ENCODE assay signal across 8 mouse cellular contexts in genomic region chr19:37559286-37560079, GRCm38 (mm10). TPM values are rescaled to one million over a fixed set of nuclear protein-coding genes. Genes with fewer than 3 reads are reported as not detected.
DNase-seq lines count a peak whose midpoint lies in the region; ATAC-seq and TF ChIP-seq lines count a peak whose summit lies in the region.

No protein-coding gene starts in this region.

- DNase-seq in lung, adult 18-20 months: no peak
- peak; percentile 68 for DNase-seq in embryo, embryonic 10 days (ENCODE audit: low spot score)
- DNase-seq in hindbrain, postnatal 0 days (ENCODE audit: low spot score): peak; percentile 74
- DNase-seq in liver, embryonic 13.5 days: no peak
- DNase-seq in retina, postnatal 1 day: peak; percentile 73
- no peak for DNase-seq in right cerebral cortex, adult 18-20 months
- DNase-seq in adrenal gland, adult 2 months: no peak

- 0 out of 2 replicates have a peak overlapping the region, but pooled peaks have one; percentile 8 for H3K4me2 ChIP-seq in lung, embryonic 15.5 days
- peak overlapping the region; percentile 39 for H3K4me2 ChIP-seq in hindbrain, postnatal 0 days (ENCODE audit: low read depth, low read length)
- peak overlapping the region; percentile 57 for H3K4me2 ChIP-seq in liver, embryonic 13.5 days

- 29% methylated on average over 9 of the region's 9 CpGs for WGBS in lung, embryonic 15.5 days
- 39% methylated on average over 9 of the region's 9 CpGs for WGBS in hindbrain, postnatal 0 days
- WGBS in liver, embryonic 13.5 days (ENCODE audit: insufficient replicate concordance): 12% methylated on average over 9 of the region's 9 CpGs

- H3K4me3 ChIP-seq in lung, embryonic 15.5 days: no peak overlapping the region
- H3K4me3 ChIP-seq in hindbrain, postnatal 0 days (ENCODE audit: low read length): no peak overlapping the region
- H3K4me3 ChIP-seq in liver, embryonic 13.5 days (replicated peaks): peak overlapping the region; percentile 16

- no peaks in the 10 kb centered on the region for H3K27me3 ChIP-seq in lung, embryonic 15.5 days
- no peaks in the 10 kb centered on the region for H3K27me3 ChIP-seq in hindbrain, postnatal 0 days (ENCODE audit: insufficient read depth, low read length)
- H3K27me3 ChIP-seq in liver, embryonic 13.5 days: no peaks in the 10 kb centered on the region

- H3K4me1 ChIP-seq in lung, embryonic 15.5 days: peaks cover 28% of the 10 kb centered on the region
- H3K4me1 ChIP-seq in hindbrain, postnatal 0 days (ENCODE audit: insufficient read depth, low read length): peaks cover 4% of the 10 kb centered on the region; the same call in 1 of the 2 replicates
- peaks cover 84% of the 10 kb centered on the region for H3K4me1 ChIP-seq in liver, embryonic 13.5 days (replicated peaks)

- H3K9me3 ChIP-seq in lung, embryonic 15.5 days: no peaks in the 10 kb centered on the region
- no peaks in the 10 kb centered on the region for H3K9me3 ChIP-seq in hindbrain, postnatal 0 days (ENCODE audit: low read length)
- H3K9me3 ChIP-seq in liver, embryonic 13.5 days (replicated peaks): no peaks in the 10 kb centered on the region

- H3K36me3 ChIP-seq in lung, embryonic 15.5 days: no peaks in the 10 kb centered on the region
- H3K36me3 ChIP-seq in hindbrain, postnatal 0 days (ENCODE audit: insufficient read depth, low read length): no peaks in the 10 kb centered on the region
- 0 out of 2 replicates have a peak, but pooled peaks cover under 1% of the 10 kb centered on the region for H3K36me3 ChIP-seq in liver, embryonic 13.5 days

- no peak for ATAC-seq in lung, embryonic 15.5 days (ENCODE audit: borderline replicate concordance, extremely low read depth, low FRiP score, low TSS enrichment)
- peak; percentile 70 for ATAC-seq in hindbrain, postnatal 0 days
- peak; percentile 21; the same call in 1 of the 2 replicates for ATAC-seq in liver, embryonic 13.5 days (ENCODE audit: low read depth)

- H3K27ac ChIP-seq in lung, embryonic 15.5 days: no peak overlapping the region
- no peak overlapping the region for H3K27ac ChIP-seq in hindbrain, postnatal 0 days
- H3K27ac ChIP-seq in liver, embryonic 13.5 days: peak overlapping the region; percentile 88

- no peak overlapping the region for H3K9ac ChIP-seq in lung, embryonic 15.5 days
- no peak overlapping the region for H3K9ac ChIP-seq in hindbrain, postnatal 0 days (replicated peaks; ENCODE audit: low read length)
- H3K9ac ChIP-seq in liver, embryonic 13.5 days: peak overlapping the region; percentile 62

- TF ChIP-seq CTCF in hindbrain, postnatal 0 days (IDR thresholded peaks at IDR 0.05; ENCODE audit: low read depth): peak; percentile 70

RNA-seq across cellular contexts. Expression of gene Exoc6, which starts 9.3 kb away (rescaled TPM):
- 11.6 and 12.8 TPM in 2 replicates for polyA plus RNA-seq in lung, embryonic 15.5 days (2015; fragmentation: Nextera tagmentation; extraction: Ambion mirVana)
- 18.4 and 18.9 TPM in 2 replicates for total RNA-seq in hindbrain, postnatal 0 days (2014; rRNA removed)
- polyA plus RNA-seq in hindbrain, postnatal 0 days (2015; fragmentation: Nextera tagmentation; extraction: Ambion mirVana): 18.6 and 18.8 TPM in 2 replicates
- 34.3 and 41.6 TPM in 2 replicates for polyA plus RNA-seq in liver, embryonic 13.5 days (2015; fragmentation: Nextera tagmentation; extraction: Ambion mirVana)
- total RNA-seq in adrenal gland, adult 2 months (2021): 10 to 100 TPM; 20.5 to 20.9 TPM
- polyA plus RNA-seq in adrenal gland, adult 2 months (2012; rRNA removed): 3.3 and 3.7 TPM in 2 replicates

Comparison
In these comparisons a context has a peak if more than half of its experiments do, and no peak if none do; other contexts are left out.
1. DNase-seq: peak in embryo, embryonic 10 days (single experiment), hindbrain, postnatal 0 days (single experiment) and retina, postnatal 1 day (single experiment); none in lung, adult 18-20 months (0 of 2), liver, embryonic 13.5 days (single experiment), right cerebral cortex, adult 18-20 months (single experiment) and adrenal gland, adult 2 months (single experiment).
2. Peak in every context shown above with its lines, with median percentiles within 50 percentile points of each other: H3K4me2 ChIP-seq.